Mouse (Mus musculus) forebrain, embryonic 13.5 days (tissue): Measurements from ENCODE around the gene A530064D06Rik. TPM values are rescaled to one million over a fixed set of nuclear protein-coding genes. Genes with fewer than 3 reads are reported as not detected.
"Not testable (repeated sequence)": the region's sequence is repeated elsewhere in the genome, so short reads cannot be mapped to it uniquely, and the experiment has no call there.

Experiments
- ATAC-seq: fragments of 200-750 bp; cut with Nextera tagmentation; 2 replicates; pipeline ENCODE4 v1.8.0; 2017
- H3K27ac ChIP-seq: fragments of 300-500 bp; sonication (generic); 2 replicates; pipeline ENCODE4 v1.5.1; 2015; ENCODE audit warnings: inconsistent platforms, mild to moderate bottlenecking, moderate library complexity
- H3K27me3 ChIP-seq: fragments of 300-500 bp; sonication (generic); 2 replicates; pipeline ENCODE4 v1.6.1; 2015; ENCODE audit warnings: mild to moderate bottlenecking, inconsistent platforms
- H3K36me3 ChIP-seq: fragments of 300-500 bp; sonication (generic); 2 replicates; pipeline ENCODE4 v1.6.1; 2015; ENCODE audit warnings: mild to moderate bottlenecking, inconsistent platforms; ENCODE audit not compliant: poor library complexity, severe bottlenecking
- H3K4me1 ChIP-seq: fragments of 300-500 bp; sonication (generic); 2 replicates; pipeline ENCODE4 v1.6.1; 2015; ENCODE audit warnings: inconsistent platforms
- H3K4me2 ChIP-seq: fragments of 300-500 bp; sonication (generic); 2 replicates; pipeline ENCODE4 v1.6.1; 2015; ENCODE audit warnings: inconsistent platforms, mild to moderate bottlenecking, moderate library complexity
- H3K4me3 ChIP-seq: fragments of 300-500 bp; sonication (generic); 2 replicates; pipeline ENCODE4 v1.5.1; 2015; ENCODE audit warnings: mild to moderate bottlenecking, inconsistent platforms
- H3K9ac ChIP-seq: fragments of 300-500 bp; sonication (generic); 2 replicates; pipeline ENCODE4 v1.6.1; 2015; ENCODE audit warnings: mild to moderate bottlenecking, inconsistent platforms
- H3K9me3 ChIP-seq: fragments of 300-500 bp; sonication (generic); replicated peaks from 2 replicates; pipeline ENCODE4 v1.6.1; 2016; ENCODE audit warnings: inconsistent platforms
- WGBS: fragments of 180-500 bp; shearing (Covaris S2); methylation state at CpG from one replicate; pipeline ENCODE4 v1.1.7; 2015; 5-methylcytosine and 5-hydroxymethylcytosine counted together
- polyA plus RNA-seq: library from polyadenylated mRNA; unstranded; fragments of >200 nt; fragmentation: Nextera tagmentation; extraction: Ambion mirVana; gene quantifications from 2 replicates; pipeline ENCODE4 v1.2.1, GENCODE M21; 2015

Gene A530064D06Rik
- polyA plus RNA-seq: not detected in 2 replicates

DNA sequence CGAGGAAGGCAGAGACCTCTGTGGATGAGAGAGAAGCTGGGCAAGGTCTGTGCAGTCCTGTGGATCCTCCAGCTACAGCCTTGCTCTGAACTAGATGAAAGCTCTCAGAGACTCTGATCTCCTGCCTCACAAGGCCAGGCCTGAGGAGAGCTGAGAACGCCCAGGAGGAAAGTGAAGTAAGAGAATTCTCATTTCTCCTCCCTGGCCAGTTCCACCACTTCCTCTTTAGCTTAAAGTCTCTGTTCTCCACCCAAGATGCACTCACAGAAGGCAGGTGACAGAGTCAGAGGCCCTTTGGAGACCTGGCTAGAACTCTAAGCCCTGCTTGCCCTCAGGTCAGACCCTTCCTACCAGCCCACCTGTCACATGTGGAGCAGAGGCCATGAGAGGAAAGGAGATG is at the start of gene A530064D06Rik:
TSS of gene A530064D06Rik (minus strand) at position 173 of the 400 bp plus-strand sequence.
- not testable (repeated sequence) for H3K27me3 ChIP-seq, H3K4me1 ChIP-seq, H3K4me3 ChIP-seq, H3K27ac ChIP-seq, H3K9me3 ChIP-seq, H3K36me3 ChIP-seq, H3K9ac ChIP-seq, H3K4me2 ChIP-seq, ATAC-seq
- WGBS: 65% methylated on average over 2 of the region's 2 CpGs

GRCm38 (mm10) chr17:48215429-48215828 is 48.4 kb upstream of the A530064D06Rik start:
- Histone ChIP-seq H3K9ac (no peak overlapping the region), H3K4me2 (no peak overlapping the region), H3K9me3 (no peaks in the 10 kb centered on the region), H3K27me3 (no peaks in the 10 kb centered on the region), H3K27ac (no peak overlapping the region), H3K4me1 (no peaks in the 10 kb centered on the region), H3K36me3 (no peaks in the 10 kb centered on the region), H3K4me3 (no peak overlapping the region)
- WGBS: 100% methylated on average over 1 of the region's 1 CpGs
- no peak for ATAC-seq

- ATAC-seq: no peak
- WGBS: 79% methylated on average over 5 of the region's 5 CpGs
Observed at GRCm38 (mm10) chr17:48213511-48213910, 46.4 kb upstream of the A530064D06Rik start.

GRCm38 (mm10) chr17:48212596-48212995 is 45.5 kb upstream of the A530064D06Rik start:
- no peak for ATAC-seq
- WGBS: 98% methylated on average over 12 of the region's 12 CpGs
- Histone ChIP-seq H3K4me2 (no peak overlapping the region), H3K27me3 (no peaks in the 10 kb centered on the region), H3K36me3 (no peaks in the 10 kb centered on the region), H3K4me1 (no peaks in the 10 kb centered on the region), H3K4me3 (no peak overlapping the region), H3K27ac (no peak overlapping the region), H3K9ac (no peak overlapping the region), H3K9me3 (no peaks in the 10 kb centered on the region)

More at GRCm38 (mm10) chr17:48213511-48213910, 46.4 kb upstream of the A530064D06Rik start:
- no peak overlapping the region for H3K4me3 ChIP-seq
- no peaks in the 10 kb centered on the region for H3K9me3 ChIP-seq
- no peaks in the 10 kb centered on the region for H3K27me3 ChIP-seq
- H3K27ac ChIP-seq: no peak overlapping the region
- H3K4me2 ChIP-seq: no peak overlapping the region
- no peak overlapping the region for H3K9ac ChIP-seq
- no peaks in the 10 kb centered on the region for H3K36me3 ChIP-seq
- no peaks in the 10 kb centered on the region for H3K4me1 ChIP-seq

DNA sequence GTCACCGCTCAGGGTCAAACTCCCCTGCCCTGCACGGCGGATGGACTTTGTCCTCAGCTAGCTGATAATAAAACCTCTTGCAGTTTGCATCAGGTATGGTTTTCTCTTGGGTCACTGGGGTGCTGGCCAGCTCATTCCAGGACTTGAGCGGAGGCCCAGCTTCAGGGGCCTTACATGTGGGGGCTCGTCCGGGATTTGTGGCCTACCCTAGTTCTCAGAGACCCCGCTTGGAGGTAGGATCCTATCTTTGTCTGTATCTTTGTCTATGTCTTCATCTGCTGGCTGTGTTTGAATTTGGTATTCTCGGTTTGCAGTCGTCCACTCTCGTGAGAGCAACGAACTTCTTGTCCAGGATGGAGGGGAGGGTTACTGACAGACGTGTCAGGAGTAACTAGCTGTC is 36.0 kb upstream of the A530064D06Rik start:
- 95% methylated on average over 12 of the region's 12 CpGs for WGBS

DNA sequence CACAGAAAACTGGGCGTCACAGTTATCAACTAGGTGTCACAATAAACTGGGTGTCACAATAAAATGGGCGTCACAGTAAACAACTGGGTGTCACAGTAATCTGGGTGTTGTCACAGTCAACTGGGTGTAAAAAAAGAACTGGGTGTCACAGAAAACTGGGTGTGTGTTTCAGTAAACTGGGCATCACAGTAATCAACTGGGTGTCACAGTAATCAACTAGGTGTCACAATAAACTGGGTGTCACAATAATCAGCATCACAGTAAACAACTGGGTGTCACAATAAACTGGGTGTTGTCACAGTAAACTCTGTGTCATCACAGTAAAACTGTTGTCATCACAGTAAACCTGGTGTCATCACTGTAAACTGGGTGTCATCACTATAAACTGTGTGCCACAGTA is 25.3 kb upstream of the A530064D06Rik start:
- H3K4me1 ChIP-seq: no peaks in the 10 kb centered on the region
- H3K36me3 ChIP-seq: no peaks in the 10 kb centered on the region
- H3K4me3 ChIP-seq: no peak overlapping the region
- H3K27ac ChIP-seq: no peak overlapping the region
- H3K9me3 ChIP-seq: no peaks in the 10 kb centered on the region
- no peak overlapping the region for H3K9ac ChIP-seq
- WGBS: 84% methylated on average over 2 of the region's 2 CpGs
- H3K4me2 ChIP-seq: no peak overlapping the region
- no peaks in the 10 kb centered on the region for H3K27me3 ChIP-seq
- no peak for ATAC-seq

More for the DNA sequence above, 36.0 kb upstream of the A530064D06Rik start:
- H3K4me1 ChIP-seq: no peaks in the 10 kb centered on the region
- H3K9me3 ChIP-seq: peaks cover 17% of the 10 kb centered on the region
- no peak overlapping the region for H3K9ac ChIP-seq
- no peaks in the 10 kb centered on the region for H3K27me3 ChIP-seq
- H3K36me3 ChIP-seq: no peaks in the 10 kb centered on the region
- H3K4me2 ChIP-seq: no peak overlapping the region
- H3K4me3 ChIP-seq: no peak overlapping the region
- no peak overlapping the region for H3K27ac ChIP-seq
- no peak for ATAC-seq

DNA sequence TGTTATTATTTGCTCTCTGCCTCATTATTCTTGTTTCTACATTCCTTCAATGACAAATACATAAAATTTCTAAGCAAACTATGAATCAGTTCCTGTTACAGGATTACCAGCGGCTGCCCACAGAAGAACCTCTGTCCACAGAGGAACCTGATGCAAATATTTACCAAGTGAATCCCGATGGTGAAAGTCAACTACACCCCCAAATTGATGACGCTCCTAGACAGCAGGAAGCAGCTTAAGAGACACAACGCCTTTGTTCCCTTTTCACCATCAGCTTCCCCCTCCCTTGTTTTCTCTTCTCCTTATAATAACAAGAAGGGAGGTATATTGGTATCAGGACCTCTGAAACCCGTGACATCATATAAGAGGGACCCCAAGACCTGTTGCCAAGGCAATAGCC is 18.2 kb upstream of the A530064D06Rik start:
- Histone ChIP-seq H3K4me2 (no peak overlapping the region), H3K36me3 (no peaks in the 10 kb centered on the region), H3K9me3 (no peaks in the 10 kb centered on the region), H3K9ac (no peak overlapping the region), H3K4me3 (no peak overlapping the region), H3K27me3 (no peaks in the 10 kb centered on the region), H3K27ac (no peak overlapping the region), H3K4me1 (no peaks in the 10 kb centered on the region)
- 79% methylated on average over 5 of the region's 5 CpGs for WGBS
- ATAC-seq: no peak

DNA sequence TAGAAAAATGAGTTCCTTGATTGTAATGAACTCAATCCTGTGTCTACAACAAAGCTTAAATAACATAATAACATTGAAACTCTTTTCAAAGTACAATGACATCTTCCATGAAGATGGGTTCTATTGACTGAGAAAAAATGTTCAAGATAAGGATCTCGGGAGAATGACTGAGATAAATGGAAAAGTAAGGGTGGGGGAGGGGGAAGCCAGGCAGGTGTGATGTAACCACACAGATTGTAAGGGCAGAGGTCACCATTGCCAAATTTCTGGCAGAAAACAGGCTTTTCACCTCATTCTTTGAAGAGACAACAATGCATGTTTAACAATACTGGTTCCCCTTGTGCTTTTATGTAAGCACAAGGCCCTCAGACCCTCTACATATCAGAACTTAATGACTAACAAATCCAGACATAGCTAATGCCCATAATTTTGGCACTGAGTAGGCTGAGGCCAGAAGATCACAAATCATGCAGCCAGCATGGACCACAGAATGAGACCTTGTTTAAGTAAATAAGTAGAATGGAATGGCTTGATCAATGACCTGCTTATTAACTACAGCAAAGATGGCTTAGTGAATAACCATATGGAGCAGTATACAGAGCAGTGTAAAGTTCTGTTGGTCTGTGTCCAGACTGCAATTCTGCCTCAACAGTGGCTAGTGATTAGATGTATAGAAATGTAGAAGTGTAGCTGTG is 9.5 kb downstream of the A530064D06Rik start:
- Histone ChIP-seq H3K4me1 (no peaks in the 10 kb centered on the region), H3K4me2 (no peak overlapping the region), H3K36me3 (no peaks in the 10 kb centered on the region), H3K9me3 (peaks cover 10% of the 10 kb centered on the region; the same call in 1 of the 2 replicates), H3K27ac (no peak overlapping the region), H3K27me3 (no peaks in the 10 kb centered on the region), H3K9ac (no peak overlapping the region), H3K4me3 (no peak overlapping the region)
- 41% methylated on average over 1 of the region's 1 CpGs for WGBS
- no peak for ATAC-seq

GRCm38 (mm10) chr17:48146120-48146519 is 21.0 kb downstream of the A530064D06Rik start, which contains the start of gene 9830107B12Rik:
TSS of gene 9830107B12Rik (minus strand) at chr17:48146268.
- no peaks in the 10 kb centered on the region for H3K27me3 ChIP-seq
- H3K4me1 ChIP-seq: no peaks in the 10 kb centered on the region
- H3K27ac ChIP-seq: no peak within 1 kb of the TSS
- no peak for ATAC-seq
- no peak within 1 kb of the TSS for H3K9ac ChIP-seq
- no peak within 1 kb of the TSS for H3K4me2 ChIP-seq
- H3K9me3 ChIP-seq: no peaks in the 10 kb centered on the region
- WGBS: 77% methylated on average over 3 of the region's 3 CpGs
- no peaks in the 10 kb centered on the region for H3K36me3 ChIP-seq
- H3K4me3 ChIP-seq: no peak within 1 kb of the TSS

GRCm38 (mm10) chr17:48132810-48133209 is 34.3 kb downstream of the A530064D06Rik start:
- WGBS: 91% methylated on average over 2 of the region's 2 CpGs
- no peak overlapping the region for H3K4me2 ChIP-seq
- no peaks in the 10 kb centered on the region for H3K9me3 ChIP-seq
- ATAC-seq: no peak
- H3K4me1 ChIP-seq: no peaks in the 10 kb centered on the region
- H3K9ac ChIP-seq: no peak overlapping the region
- H3K27ac ChIP-seq: no peak overlapping the region
- H3K27me3 ChIP-seq: no peaks in the 10 kb centered on the region
- no peaks in the 10 kb centered on the region for H3K36me3 ChIP-seq
- no peak overlapping the region for H3K4me3 ChIP-seq

DNA sequence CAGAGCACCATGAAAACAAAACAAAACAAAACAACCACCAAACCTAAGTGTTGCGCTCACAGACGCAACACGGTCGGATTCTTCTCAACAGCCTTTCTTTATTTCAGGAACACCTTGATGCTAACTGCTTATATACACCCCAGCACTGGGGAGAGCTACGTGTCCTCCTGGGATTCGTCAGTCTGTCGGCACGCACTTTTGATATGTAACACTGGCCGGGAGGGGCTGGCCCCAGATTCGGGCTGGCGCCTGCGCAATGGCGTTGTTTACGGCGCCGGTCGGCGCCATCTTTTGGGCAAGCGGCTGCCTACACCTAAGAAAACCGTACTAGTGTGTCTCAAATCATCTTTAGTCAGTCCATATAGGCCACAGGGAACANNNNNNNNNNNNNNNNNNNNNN is 46.6 kb downstream of the A530064D06Rik start:
- Histone ChIP-seq H3K4me1 (no peaks in the 10 kb centered on the region), H3K4me3 (no peak overlapping the region), H3K27me3 (no peaks in the 10 kb centered on the region), H3K27ac (no peak overlapping the region), H3K9ac (no peak overlapping the region), H3K9me3 (no peaks in the 10 kb centered on the region), H3K36me3 (no peaks in the 10 kb centered on the region), H3K4me2 (no peak overlapping the region)
- WGBS: 94% methylated on average over 20 of the region's 20 CpGs
- no peak for ATAC-seq

- H3K27me3 ChIP-seq: no peaks in the 10 kb centered on the region
- H3K4me1 ChIP-seq: no peaks in the 10 kb centered on the region
- WGBS: 24% methylated on average over 3 of the region's 3 CpGs
- H3K27ac ChIP-seq: no peak overlapping the region
- no peaks in the 10 kb centered on the region for H3K9me3 ChIP-seq
- H3K4me3 ChIP-seq: no peak overlapping the region
- H3K9ac ChIP-seq: no peak overlapping the region
- ATAC-seq: peak; percentile 67; the same call in 1 of the 2 replicates
- no peak overlapping the region for H3K4me2 ChIP-seq
- H3K36me3 ChIP-seq: no peaks in the 10 kb centered on the region
Observed at GRCm38 (mm10) chr17:48119656-48120055, 47.4 kb downstream of the A530064D06Rik start.

GRCm38 (mm10) chr17:48118570-48118969 is 48.5 kb downstream of the A530064D06Rik start:
- H3K4me2 ChIP-seq: no peak overlapping the region
- WGBS: 70% methylated on average over 1 of the region's 1 CpGs
- no peaks in the 10 kb centered on the region for H3K4me1 ChIP-seq
- no peak overlapping the region for H3K4me3 ChIP-seq
- no peaks in the 10 kb centered on the region for H3K9me3 ChIP-seq
- no peaks in the 10 kb centered on the region for H3K27me3 ChIP-seq
- H3K36me3 ChIP-seq: no peaks in the 10 kb centered on the region
- H3K27ac ChIP-seq: no peak overlapping the region
- no peak overlapping the region for H3K9ac ChIP-seq
- ATAC-seq: no peak
